Mouse (Mus musculus) forebrain, embryonic 13.5 days (tissue): ENCODE data around the gene Psmd3. TPM values are rescaled to one million over a fixed set of nuclear protein-coding genes. Genes with fewer than 3 reads are reported as not detected.
"Not testable (repeated sequence)": the region's sequence is repeated elsewhere in the genome, so short reads cannot be mapped to it uniquely, and the experiment has no call there.

Source experiments
- ATAC-seq: fragments of 200-750 bp; cut with Nextera tagmentation; 2 replicates; pipeline ENCODE4 v1.8.0; 2017
- H3K27ac ChIP-seq: fragments of 300-500 bp; sonication (generic); 2 replicates; pipeline ENCODE4 v1.5.1; 2015; ENCODE audit warnings: inconsistent platforms, mild to moderate bottlenecking, moderate library complexity
- H3K27me3 ChIP-seq: fragments of 300-500 bp; sonication (generic); 2 replicates; pipeline ENCODE4 v1.6.1; 2015; ENCODE audit warnings: mild to moderate bottlenecking, inconsistent platforms
- H3K36me3 ChIP-seq: fragments of 300-500 bp; sonication (generic); 2 replicates; pipeline ENCODE4 v1.6.1; 2015; ENCODE audit warnings: mild to moderate bottlenecking, inconsistent platforms; ENCODE audit not compliant: poor library complexity, severe bottlenecking
- H3K4me1 ChIP-seq: fragments of 300-500 bp; sonication (generic); 2 replicates; pipeline ENCODE4 v1.6.1; 2015; ENCODE audit warnings: inconsistent platforms
- H3K4me2 ChIP-seq: fragments of 300-500 bp; sonication (generic); 2 replicates; pipeline ENCODE4 v1.6.1; 2015; ENCODE audit warnings: inconsistent platforms, mild to moderate bottlenecking, moderate library complexity
- H3K4me3 ChIP-seq: fragments of 300-500 bp; sonication (generic); 2 replicates; pipeline ENCODE4 v1.5.1; 2015; ENCODE audit warnings: mild to moderate bottlenecking, inconsistent platforms
- H3K9ac ChIP-seq: fragments of 300-500 bp; sonication (generic); 2 replicates; pipeline ENCODE4 v1.6.1; 2015; ENCODE audit warnings: mild to moderate bottlenecking, inconsistent platforms
- H3K9me3 ChIP-seq: fragments of 300-500 bp; sonication (generic); replicated peaks from 2 replicates; pipeline ENCODE4 v1.6.1; 2016; ENCODE audit warnings: inconsistent platforms
- WGBS: fragments of 180-500 bp; shearing (Covaris S2); methylation state at CpG from one replicate; pipeline ENCODE4 v1.1.7; 2015; 5-methylcytosine and 5-hydroxymethylcytosine counted together
- polyA plus RNA-seq: library from polyadenylated mRNA; unstranded; fragments of >200 nt; fragmentation: Nextera tagmentation; extraction: Ambion mirVana; gene quantifications from 2 replicates; pipeline ENCODE4 v1.2.1, GENCODE M21; 2015

The Psmd3 gene
- polyA plus RNA-seq, 1 experiment from 2014 or later = 187 TPM

- ATAC-seq = no peak
- Histone ChIP-seq H3K36me3 (no peaks in the 10 kb centered on the region), H3K9me3 (no peaks in the 10 kb centered on the region), H3K4me2 (no peak overlapping the region), H3K9ac (no peak overlapping the region), H3K4me3 (no peak overlapping the region), H3K27me3 (peaks cover 37% of the 10 kb centered on the region), H3K4me1 (no peaks in the 10 kb centered on the region), H3K27ac (no peak overlapping the region)
- 68% methylated on average over 5 of the region's 5 CpGs for WGBS
Observed at GRCm38 (mm10) chr11:98671857-98672256, 10.5 kb upstream of the Psmd3 start.

- 88% methylated on average over 5 of the region's 5 CpGs for WGBS
- H3K27me3 ChIP-seq = peaks cover 31% of the 10 kb centered on the region
Observed at GRCm38 (mm10) chr11:98672482-98672881, 9.9 kb upstream of the Psmd3 start.

DNA sequence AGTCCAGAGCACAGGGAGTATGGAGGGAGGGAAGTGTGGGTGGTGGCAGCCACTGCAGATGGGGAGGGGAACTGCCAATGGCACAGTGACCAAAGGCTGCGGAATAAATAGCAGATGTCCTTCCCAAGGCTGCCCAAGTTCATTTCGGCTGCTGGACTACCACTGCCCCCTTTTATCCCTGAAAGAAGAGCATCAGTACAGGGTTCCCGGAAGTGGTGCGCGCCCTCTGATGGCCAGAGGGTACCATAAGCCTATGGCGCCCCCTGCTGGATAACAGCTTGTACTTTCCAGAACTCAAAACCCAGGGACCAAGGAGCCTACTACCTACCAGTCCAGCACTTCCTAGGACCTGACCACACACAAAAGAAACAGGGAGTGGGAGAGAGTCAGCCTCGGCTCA is 9.2 kb upstream of the Psmd3 start:
- WGBS = 5% methylated on average over 6 of the region's 7 CpGs
- not testable (repeated sequence) for H3K36me3 ChIP-seq, ATAC-seq, H3K4me3 ChIP-seq, H3K27ac ChIP-seq, H3K4me1 ChIP-seq, H3K9ac ChIP-seq, H3K9me3 ChIP-seq
- H3K4me2 ChIP-seq = peak overlapping the region; percentile 34
- H3K27me3 ChIP-seq = peaks cover 24% of the 10 kb centered on the region

More at GRCm38 (mm10) chr11:98672482-98672881, 9.9 kb upstream of the Psmd3 start:
- H3K4me2 ChIP-seq = no peak overlapping the region
- H3K4me1 ChIP-seq = no peaks in the 10 kb centered on the region
- no peak overlapping the region for H3K27ac ChIP-seq
- H3K36me3 ChIP-seq = no peaks in the 10 kb centered on the region
- H3K9me3 ChIP-seq = no peaks in the 10 kb centered on the region
- H3K9ac ChIP-seq = no peak overlapping the region
- no peak for ATAC-seq
- H3K4me3 ChIP-seq = no peak overlapping the region

GRCm38 (mm10) chr11:98675829-98676363 is 6.5 kb upstream of the Psmd3 start:
- Histone ChIP-seq H3K9ac (no peak overlapping the region), H3K27ac (no peak overlapping the region), H3K4me2 (no peak overlapping the region), H3K4me3 (no peak overlapping the region), H3K9me3 (no peaks in the 10 kb centered on the region), H3K4me1 (no peaks in the 10 kb centered on the region), H3K36me3 (no peaks in the 10 kb centered on the region), H3K27me3 (peaks cover 12% of the 10 kb centered on the region; the same call in 1 of the 2 replicates)
- 59% methylated on average over 7 of the region's 7 CpGs for WGBS
- no peak for ATAC-seq

GRCm38 (mm10) chr11:98680023-98680422 is 2.3 kb upstream of the Psmd3 start:
- Histone ChIP-seq H3K9me3 (no peaks in the 10 kb centered on the region), H3K36me3 (peaks cover under 1% of the 10 kb centered on the region; the same call in 1 of the 2 replicates), H3K9ac (no peak overlapping the region), H3K4me3 (no peak overlapping the region), H3K27me3 (no peaks in the 10 kb centered on the region), H3K27ac (no peak overlapping the region), H3K4me2 (no peak overlapping the region), H3K4me1 (peaks cover 18% of the 10 kb centered on the region)
- 94% methylated on average over 1 of the region's 1 CpGs for WGBS
- no peak for ATAC-seq

- 86% methylated on average over 4 of the region's 4 CpGs for WGBS
- H3K36me3 ChIP-seq, H3K27ac ChIP-seq, H3K9me3 ChIP-seq, H3K4me3 ChIP-seq, H3K9ac ChIP-seq, H3K27me3 ChIP-seq, ATAC-seq, H3K4me2 ChIP-seq: not testable (repeated sequence)
- H3K4me1 ChIP-seq = peaks cover 18% of the 10 kb centered on the region
Observed at GRCm38 (mm10) chr11:98680595-98680994, 1.8 kb upstream of the Psmd3 start.

- H3K4me3 ChIP-seq = no peak overlapping the region
- H3K9ac ChIP-seq = no peak overlapping the region
- H3K4me1 ChIP-seq = peaks cover 18% of the 10 kb centered on the region
- no peak overlapping the region; the same call in 1 of the 2 replicates for H3K4me2 ChIP-seq
- no peaks in the 10 kb centered on the region for H3K27me3 ChIP-seq
- no peak overlapping the region for H3K27ac ChIP-seq
- peaks cover 12% of the 10 kb centered on the region for H3K36me3 ChIP-seq
- WGBS = 89% methylated on average over 4 of the region's 4 CpGs
- ATAC-seq = no peak
- H3K9me3 ChIP-seq = no peaks in the 10 kb centered on the region
Observed at GRCm38 (mm10) chr11:98681186-98681585, 1.2 kb upstream of the Psmd3 start.

GRCm38 (mm10) chr11:98682811-98683210 is 457 bp downstream of the Psmd3 start:
- Histone ChIP-seq H3K4me1 (peaks cover 18% of the 10 kb centered on the region), H3K27me3 (no peaks in the 10 kb centered on the region), H3K4me3 (peak overlapping the region; percentile 95), H3K4me2 (peak overlapping the region; percentile 95), H3K27ac (peak overlapping the region; percentile 55; the same call in 1 of the 2 replicates), H3K9ac (peak overlapping the region; percentile 99), H3K9me3 (no peaks in the 10 kb centered on the region), H3K36me3 (peaks cover 28% of the 10 kb centered on the region)
- peak; percentile 44 for ATAC-seq
- WGBS = under 1% methylated on average over 23 of the region's 23 CpGs

DNA sequence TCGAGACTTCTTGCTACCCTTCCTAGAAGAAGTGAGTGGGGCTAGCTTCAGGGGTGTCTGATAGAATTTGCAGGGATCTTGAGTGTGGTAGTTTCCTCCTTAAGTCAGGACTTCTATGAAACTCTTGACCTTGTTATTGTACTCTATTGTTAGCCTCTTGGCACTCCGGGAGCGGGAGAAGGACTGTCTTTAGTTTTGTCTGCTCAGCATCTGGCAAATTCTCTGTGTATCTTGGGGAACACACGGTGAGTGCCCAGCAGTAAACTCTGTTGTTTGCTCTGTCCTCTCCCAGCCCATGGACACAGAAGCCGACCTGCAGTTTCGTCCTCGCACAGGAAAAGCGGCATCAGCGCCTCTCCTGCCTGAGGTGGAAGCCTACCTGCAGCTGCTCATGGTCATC is 3.3 kb downstream of the Psmd3 start:
- no peaks in the 10 kb centered on the region for H3K9me3 ChIP-seq
- H3K4me2 ChIP-seq = no peak overlapping the region
- peaks cover 18% of the 10 kb centered on the region for H3K4me1 ChIP-seq
- no peak overlapping the region for H3K4me3 ChIP-seq
- 94% methylated on average over 9 of the region's 9 CpGs for WGBS
- no peak for ATAC-seq
- H3K27ac ChIP-seq = no peak overlapping the region
- H3K36me3 ChIP-seq = peaks cover 53% of the 10 kb centered on the region
- no peaks in the 10 kb centered on the region for H3K27me3 ChIP-seq
- H3K9ac ChIP-seq = no peak overlapping the region

- no peak overlapping the region for H3K4me3 ChIP-seq
- peaks cover 66% of the 10 kb centered on the region for H3K36me3 ChIP-seq
Observed at GRCm38 (mm10) chr11:98686976-98687375, 4.6 kb downstream of the Psmd3 start.

GRCm38 (mm10) chr11:98688009-98688408 is 5.7 kb downstream of the Psmd3 start:
- Histone ChIP-seq H3K4me1 (peaks cover 13% of the 10 kb centered on the region), H3K27ac (no peak overlapping the region), H3K27me3 (no peaks in the 10 kb centered on the region), H3K4me3 (no peak overlapping the region), H3K4me2 (no peak overlapping the region), H3K9me3 (no peaks in the 10 kb centered on the region), H3K36me3 (peaks cover 77% of the 10 kb centered on the region), H3K9ac (no peak overlapping the region)
- WGBS = 92% methylated on average over 8 of the region's 8 CpGs
- no peak for ATAC-seq

More at GRCm38 (mm10) chr11:98686976-98687375, 4.6 kb downstream of the Psmd3 start:
- no peaks in the 10 kb centered on the region for H3K27me3 ChIP-seq
- H3K9me3 ChIP-seq = no peaks in the 10 kb centered on the region
- peaks cover 14% of the 10 kb centered on the region for H3K4me1 ChIP-seq
- no peak overlapping the region for H3K27ac ChIP-seq
- WGBS = 91% methylated on average over 4 of the region's 4 CpGs
- ATAC-seq = no peak
- H3K4me2 ChIP-seq = no peak overlapping the region
- no peak overlapping the region for H3K9ac ChIP-seq

- 83% methylated on average over 13 of the region's 13 CpGs for WGBS
- H3K4me3 ChIP-seq = no peak overlapping the region
Observed at GRCm38 (mm10) chr11:98693201-98693600, 10.8 kb downstream of the Psmd3 start.

GRCm38 (mm10) chr11:98693746-98694145 is 11.4 kb downstream of the Psmd3 start:
- 96% methylated on average over 9 of the region's 9 CpGs for WGBS
- peaks cover 79% of the 10 kb centered on the region for H3K36me3 ChIP-seq
- no peak overlapping the region for H3K27ac ChIP-seq

More at GRCm38 (mm10) chr11:98693201-98693600, 10.8 kb downstream of the Psmd3 start:
- H3K27me3 ChIP-seq = no peaks in the 10 kb centered on the region
- no peak overlapping the region for H3K4me2 ChIP-seq
- no peaks in the 10 kb centered on the region for H3K4me1 ChIP-seq
- no peak overlapping the region for H3K9ac ChIP-seq
- no peak for ATAC-seq
- H3K36me3 ChIP-seq = peaks cover 83% of the 10 kb centered on the region
- no peaks in the 10 kb centered on the region for H3K9me3 ChIP-seq
- no peak overlapping the region for H3K27ac ChIP-seq

More at GRCm38 (mm10) chr11:98693746-98694145, 11.4 kb downstream of the Psmd3 start:
- ATAC-seq = no peak
- Histone ChIP-seq H3K4me1 (no peaks in the 10 kb centered on the region), H3K4me3 (no peak overlapping the region), H3K9me3 (no peaks in the 10 kb centered on the region), H3K9ac (no peak overlapping the region), H3K4me2 (no peak overlapping the region), H3K27me3 (no peaks in the 10 kb centered on the region)
